Mouse (Mus musculus) lung, postnatal 0 days (tissue): ENCODE results near the gene Hipk2. TPM values are rescaled to one million over a fixed set of nuclear protein-coding genes. Genes with fewer than 3 reads are reported as not detected.

Experiments used
- ATAC-seq: fragments of 200-750 bp; cut with Nextera tagmentation; 2 replicates; pipeline ENCODE4 v1.8.0; 2017; ENCODE audit warnings: moderate library complexity
- DNase-seq: peaks from one replicate; pipeline ENCODE4 v3.0.0-alpha.2; 2016; ENCODE audit warnings: low spot score
- H3K27ac ChIP-seq: fragments of 300-500 bp; sonication (generic); 2 replicates; pipeline ENCODE4 v1.5.1; 2014; ENCODE audit warnings: antibody characterized with exemption, mild to moderate bottlenecking, low read length, mixed read lengths
- H3K27me3 ChIP-seq: fragments of 300-500 bp; sonication (generic); replicated peaks from 2 replicates; pipeline ENCODE4 v1.6.1; 2014; ENCODE audit warnings: low read length, mixed read lengths; ENCODE audit not compliant: insufficient read depth
- H3K36me3 ChIP-seq: fragments of 300-500 bp; sonication (generic); 2 replicates; pipeline ENCODE4 v1.6.1; 2014; ENCODE audit warnings: low read length, mixed read lengths; ENCODE audit not compliant: insufficient read depth
- H3K4me1 ChIP-seq: fragments of 300-500 bp; sonication (generic); 2 replicates; pipeline ENCODE4 v1.6.1; 2014; ENCODE audit warnings: antibody characterized with exemption, low read depth, low read length, mixed read lengths; ENCODE audit not compliant: insufficient read depth
- H3K4me2 ChIP-seq: fragments of 300-500 bp; sonication (generic); replicated peaks from 2 replicates; pipeline ENCODE4 v1.6.1; 2014; ENCODE audit warnings: low read depth, mild to moderate bottlenecking, low read length, moderate library complexity, mixed read lengths
- H3K4me3 ChIP-seq: fragments of 300-500 bp; sonication (generic); 2 replicates; pipeline ENCODE4 v1.5.1; 2014; ENCODE audit warnings: low read depth, low read length
- H3K9ac ChIP-seq: fragments of 300-500 bp; sonication (generic); replicated peaks from 2 replicates; pipeline ENCODE4 v1.6.1; 2014; ENCODE audit warnings: low read depth, mild to moderate bottlenecking
- H3K9me3 ChIP-seq: fragments of 300-500 bp; sonication (generic); 2 replicates; pipeline ENCODE4 v1.6.1; 2016; ENCODE audit warnings: low read length, mixed read lengths
- CTCF ChIP-seq: IDR thresholded peaks from 2 replicates; pipeline ENCODE4 v1.5.1; 2016; ENCODE audit warnings: antibody characterized with exemption, mild to moderate bottlenecking
- EP300 ChIP-seq: IDR thresholded peaks from 2 replicates; pipeline ENCODE4 v1.6.1; 2016; ENCODE audit warnings: antibody characterized with exemption, mild to moderate bottlenecking, control low read depth
- WGBS: fragments of 180-500 bp; shearing (Covaris S2); extraction: QIAGEN DNeasy Blood & Tissue Kit; methylation state at CpG from one replicate; pipeline ENCODE4 v1.1.7; 2014; 5-methylcytosine and 5-hydroxymethylcytosine counted together
- polyA plus RNA-seq: library from polyadenylated mRNA; unstranded; fragments of >200 nt; fragmentation: Nextera tagmentation; extraction: Ambion mirVana; gene quantifications from 2 replicates; pipeline ENCODE4 v1.2.1, GENCODE M21; 2015

Hipk2 gene
- polyA plus RNA-seq, 1 experiment from 2014 or later: 18.4 TPM

DNA sequence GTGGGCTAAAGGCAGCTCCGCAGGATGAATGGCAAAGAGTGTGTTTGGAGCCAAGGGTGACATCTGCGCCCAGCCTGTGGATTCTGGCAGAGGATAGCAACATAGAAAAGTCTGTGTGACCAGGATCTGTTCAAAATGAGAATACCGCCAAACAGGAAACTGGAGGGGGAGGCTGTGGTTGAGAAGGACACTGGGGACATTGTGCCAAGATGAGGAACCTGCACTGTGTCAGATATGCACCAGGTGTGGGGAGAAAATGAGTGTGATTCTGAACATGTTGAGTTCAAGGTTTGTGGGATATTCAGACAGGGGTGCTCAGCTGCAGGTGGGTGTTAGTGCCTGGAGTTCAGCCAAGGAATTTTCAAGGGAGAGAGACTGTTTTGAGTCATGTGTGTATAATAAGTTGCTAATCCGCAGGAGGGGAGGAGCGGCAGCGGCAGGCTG is 6.8 kb upstream of the Hipk2 start:
- H3K9me3 ChIP-seq: no peaks in the 10 kb centered on the region
- TF ChIP-seq CTCF: no peak
- no peak for TF ChIP-seq EP300
- DNase-seq (no peak), ATAC-seq (no peak)
- H3K4me2 ChIP-seq: no peak overlapping the region
- no peaks in the 10 kb centered on the region for H3K36me3 ChIP-seq
- WGBS: 29% methylated on average over 6 of the region's 6 CpGs
- no peaks in the 10 kb centered on the region for H3K4me1 ChIP-seq
- no peaks in the 10 kb centered on the region for H3K27me3 ChIP-seq
- no peak overlapping the region for H3K4me3 ChIP-seq
- H3K9ac ChIP-seq: no peak overlapping the region
- H3K27ac ChIP-seq: no peak overlapping the region

DNA sequence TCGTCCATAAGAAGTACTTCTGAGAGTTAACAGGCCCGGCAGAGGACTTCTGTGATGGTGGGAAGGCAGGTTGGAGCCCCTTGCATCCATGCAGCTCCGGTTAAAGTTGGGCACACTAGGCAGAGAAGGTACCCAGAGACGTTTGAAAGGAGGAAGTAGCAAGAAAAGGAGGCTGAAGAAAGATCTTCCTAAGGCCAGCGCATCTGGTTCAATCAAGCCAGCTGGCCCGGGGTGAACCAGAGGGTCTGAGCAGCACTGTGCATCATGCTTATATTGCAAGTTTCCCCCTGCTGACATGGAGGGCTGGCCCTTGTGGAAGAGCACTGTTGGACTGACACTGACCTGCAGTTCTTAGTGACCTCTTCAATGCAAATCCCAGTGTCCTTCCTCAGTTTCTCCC is 6.0 kb upstream of the Hipk2 start:
- DNase-seq (no peak), ATAC-seq (no peak)
- H3K27me3 ChIP-seq: no peaks in the 10 kb centered on the region
- no peaks in the 10 kb centered on the region for H3K9me3 ChIP-seq
- no peaks in the 10 kb centered on the region for H3K36me3 ChIP-seq
- H3K9ac ChIP-seq: no peak overlapping the region
- no peak overlapping the region for H3K27ac ChIP-seq
- no peak overlapping the region for H3K4me3 ChIP-seq
- no peaks in the 10 kb centered on the region for H3K4me1 ChIP-seq
- TF ChIP-seq EP300 (no peak), CTCF (no peak)
- no peak overlapping the region for H3K4me2 ChIP-seq
- WGBS: 56% methylated on average over 6 of the region's 6 CpGs

GRCm38 (mm10) chr6:38881468-38881867 is 5.5 kb upstream of the Hipk2 start:
- Histone ChIP-seq H3K27ac (no peak overlapping the region), H3K4me1 (no peaks in the 10 kb centered on the region), H3K9ac (no peak overlapping the region), H3K9me3 (no peaks in the 10 kb centered on the region), H3K36me3 (no peaks in the 10 kb centered on the region), H3K4me2 (no peak overlapping the region), H3K27me3 (no peaks in the 10 kb centered on the region), H3K4me3 (no peak overlapping the region)
- DNase-seq (no peak), ATAC-seq (no peak)
- no peak for TF ChIP-seq EP300
- no peak for TF ChIP-seq CTCF
- 56% methylated on average over 2 of the region's 2 CpGs for WGBS

- 86% methylated on average over 2 of the region's 2 CpGs for WGBS
Observed at GRCm38 (mm10) chr6:38877674-38878073, 1.7 kb upstream of the Hipk2 start.

GRCm38 (mm10) chr6:38875258-38876070 is 501 bp downstream of the Hipk2 start, which contains the start of gene Tbxas1:
Tbxas1 (plus strand) TSS chr6:38875404.
- Histone ChIP-seq H3K27ac (peak within 1 kb of the TSS; percentile 98), H3K4me2 (peak within 1 kb of the TSS; percentile 76), H3K4me3 (peak within 1 kb of the TSS; percentile 99), H3K36me3 (no peaks in the 10 kb centered on the region), H3K4me1 (peaks cover 7% of the 10 kb centered on the region; the same call in 1 of the 2 replicates), H3K27me3 (no peaks in the 10 kb centered on the region), H3K9me3 (no peaks in the 10 kb centered on the region), H3K9ac (peak within 1 kb of the TSS; percentile 99)
- TF ChIP-seq EP300 (no peak), CTCF (no peak)
- DNase-seq: peak; percentile 67
- 3% methylated on average over 41 of the region's 77 CpGs for WGBS
- ATAC-seq: peak; percentile 74

More at GRCm38 (mm10) chr6:38877674-38878073, 1.7 kb upstream of the Hipk2 start:
- H3K27me3 ChIP-seq: no peaks in the 10 kb centered on the region
- H3K4me1 ChIP-seq: peaks cover 7% of the 10 kb centered on the region; the same call in 1 of the 2 replicates
- TF ChIP-seq EP300: no peak
- no peak for TF ChIP-seq CTCF
- no peak overlapping the region for H3K27ac ChIP-seq
- no peak for DNase-seq
- H3K36me3 ChIP-seq: no peaks in the 10 kb centered on the region
- no peak for ATAC-seq
- H3K4me2 ChIP-seq: no peak overlapping the region
- H3K9ac ChIP-seq: no peak overlapping the region
- no peaks in the 10 kb centered on the region for H3K9me3 ChIP-seq
- no peak overlapping the region for H3K4me3 ChIP-seq

GRCm38 (mm10) chr6:38874565-38875257 is 1.3 kb downstream of the Hipk2 start:
- WGBS: under 1% methylated on average over 23 of the region's 23 CpGs
- peak; percentile 52 for DNase-seq
- no peaks in the 10 kb centered on the region for H3K27me3 ChIP-seq
- H3K9ac ChIP-seq: peak overlapping the region; percentile 99
- ATAC-seq: no peak
- peak overlapping the region; percentile 99 for H3K4me3 ChIP-seq
- H3K27ac ChIP-seq: peak overlapping the region; percentile 98
- TF ChIP-seq EP300: 0 out of 2 replicates have a peak, but pooled peaks have one; percentile 15
- TF ChIP-seq CTCF: no peak
- H3K4me2 ChIP-seq: peak overlapping the region; percentile 76
- no peaks in the 10 kb centered on the region for H3K9me3 ChIP-seq
- peaks cover 7% of the 10 kb centered on the region; the same call in 1 of the 2 replicates for H3K4me1 ChIP-seq
- no peaks in the 10 kb centered on the region for H3K36me3 ChIP-seq
